Mouse (Mus musculus) hindbrain, embryonic 14.5 days (tissue): ENCODE measurements around the gene Slc19a3. TPM values are rescaled to one million over a fixed set of nuclear protein-coding genes. Genes with fewer than 3 reads are reported as not detected.

Source experiments
- ATAC-seq: fragments of 200-750 bp; cut with Nextera tagmentation; 2 replicates; pipeline ENCODE4 v1.8.0; 2017; ENCODE audit warnings: moderate number of reproducible peaks, mild to moderate bottlenecking, moderate TSS enrichment, moderate library complexity; ENCODE audit not compliant: low FRiP score
- DNase-seq: peaks from one replicate; pipeline ENCODE4 v3.0.0-alpha.2; 2015; ENCODE audit warnings: low spot score
- H3K27ac ChIP-seq: fragments of 300-500 bp; sonication (generic); 2 replicates; pipeline ENCODE4 v1.5.1; 2014; ENCODE audit warnings: mild to moderate bottlenecking, moderate library complexity
- H3K27me3 ChIP-seq: fragments of 300-500 bp; sonication (generic); 2 replicates; pipeline ENCODE4 v1.6.1; 2014; ENCODE audit warnings: mild to moderate bottlenecking, low read length, mixed read lengths; ENCODE audit not compliant: control insufficient read depth, insufficient read depth
- H3K36me3 ChIP-seq: fragments of 300-500 bp; sonication (generic); replicated peaks from 2 replicates; pipeline ENCODE4 v1.6.1; 2014; ENCODE audit not compliant: control insufficient read depth, insufficient read depth
- H3K4me1 ChIP-seq: fragments of 300-500 bp; sonication (generic); replicated peaks from 2 replicates; pipeline ENCODE4 v1.6.1; 2014; ENCODE audit warnings: antibody characterized with exemption, low read length, mixed read lengths; ENCODE audit not compliant: control insufficient read depth, insufficient read depth
- H3K4me2 ChIP-seq: fragments of 300-500 bp; sonication (generic); replicated peaks from 2 replicates; pipeline ENCODE4 v1.6.1; 2014; ENCODE audit warnings: mild to moderate bottlenecking, moderate library complexity
- H3K4me3 ChIP-seq: fragments of 300-500 bp; sonication (generic); replicated peaks from 2 replicates; pipeline ENCODE4 v1.5.1; 2014; ENCODE audit warnings: mild to moderate bottlenecking, low read length
- H3K9ac ChIP-seq: fragments of 300-500 bp; sonication (generic); 2 replicates; pipeline ENCODE4 v1.6.1; 2014
- H3K9me3 ChIP-seq: fragments of 300-500 bp; sonication (generic); 2 replicates; pipeline ENCODE4 v1.6.1; 2016; ENCODE audit warnings: low read length; ENCODE audit not compliant: control insufficient read depth
- WGBS: fragments of 180-500 bp; shearing (Covaris S2); extraction: QIAGEN DNeasy Blood & Tissue Kit; methylation state at CpG from one replicate; pipeline ENCODE4 v1.1.7; 2014; 5-methylcytosine and 5-hydroxymethylcytosine counted together
- polyA plus RNA-seq: library from polyadenylated mRNA; unstranded; fragments of >200 nt; fragmentation: Nextera tagmentation; extraction: Ambion mirVana; gene quantifications from 2 replicates; pipeline ENCODE4 v1.2.1, GENCODE M21; 2014

Gene Slc19a3
- polyA plus RNA-seq, 1 experiment from 2014 or later = 0.98 TPM

- WGBS = 90% methylated on average over 9 of the region's 9 CpGs
These were observed 21.0 kb upstream of the Slc19a3 start, which contains the start of gene A030005K14Rik for GRCm38 (mm10) chr1:83059278-83059677. A030005K14Rik (minus strand) TSS chr1:83059378.

GRCm38 (mm10) chr1:83058481-83058880 lies 20.2 kb upstream of the Slc19a3 start:
- DNase-seq = no peak
- ATAC-seq = no peak
- Histone ChIP-seq H3K4me2 (no peak overlapping the region), H3K9ac (no peak overlapping the region), H3K27ac (no peak overlapping the region), H3K4me1 (no peaks in the 10 kb centered on the region), H3K36me3 (no peaks in the 10 kb centered on the region), H3K27me3 (no peaks in the 10 kb centered on the region), H3K4me3 (no peak overlapping the region), H3K9me3 (no peaks in the 10 kb centered on the region)
- 52% methylated on average over 1 of the region's 1 CpGs for WGBS

More at GRCm38 (mm10) chr1:83059278-83059677, 21.0 kb upstream of the Slc19a3 start, which contains the start of gene A030005K14Rik:
- Histone ChIP-seq H3K9ac (no peak within 1 kb of the TSS), H3K4me1 (no peaks in the 10 kb centered on the region), H3K9me3 (no peaks in the 10 kb centered on the region), H3K4me3 (no peak within 1 kb of the TSS), H3K36me3 (no peaks in the 10 kb centered on the region), H3K27me3 (no peaks in the 10 kb centered on the region), H3K27ac (no peak within 1 kb of the TSS), H3K4me2 (no peak within 1 kb of the TSS)
- ATAC-seq (no peak), DNase-seq (no peak)

GRCm38 (mm10) chr1:83044882-83045427 lies 6.7 kb upstream of the Slc19a3 start, which contains the start of gene Gm47969:
Gm47969 (plus strand) TSS chr1:83044932.
- Histone ChIP-seq H3K27ac (no peak within 1 kb of the TSS), H3K9ac (no peak within 1 kb of the TSS), H3K4me2 (no peak within 1 kb of the TSS), H3K4me1 (no peaks in the 10 kb centered on the region), H3K36me3 (no peaks in the 10 kb centered on the region), H3K4me3 (no peak within 1 kb of the TSS), H3K27me3 (no peaks in the 10 kb centered on the region), H3K9me3 (no peaks in the 10 kb centered on the region)
- DNase-seq = no peak
- no peak for ATAC-seq
- 96% methylated on average over 5 of the region's 5 CpGs for WGBS

GRCm38 (mm10) chr1:83042380-83042779 lies 4.1 kb upstream of the Slc19a3 start, which contains the start of gene Krtap28-10:
Krtap28-10 (minus strand) TSS chr1:83042480.
- Histone ChIP-seq H3K36me3 (no peaks in the 10 kb centered on the region), H3K27me3 (no peaks in the 10 kb centered on the region), H3K4me3 (no peak within 1 kb of the TSS), H3K27ac (no peak within 1 kb of the TSS), H3K9me3 (no peaks in the 10 kb centered on the region), H3K9ac (no peak within 1 kb of the TSS), H3K4me2 (no peak within 1 kb of the TSS), H3K4me1 (0 out of 2 replicates have a peak, but pooled peaks cover 5% of the 10 kb centered on the region)
- DNase-seq = no peak
- WGBS = 95% methylated on average over 2 of the region's 2 CpGs
- ATAC-seq = no peak

GRCm38 (mm10) chr1:83039080-83039479 lies 832 bp upstream of the Slc19a3 start:
- Histone ChIP-seq H3K9me3 (no peaks in the 10 kb centered on the region), H3K27me3 (no peaks in the 10 kb centered on the region), H3K4me2 (no peak overlapping the region), H3K27ac (no peak overlapping the region), H3K4me1 (0 out of 2 replicates have a peak, but pooled peaks cover 5% of the 10 kb centered on the region), H3K9ac (no peak overlapping the region), H3K4me3 (no peak overlapping the region), H3K36me3 (no peaks in the 10 kb centered on the region)
- DNase-seq (no peak), ATAC-seq (no peak)
- 87% methylated on average over 4 of the region's 4 CpGs for WGBS

- WGBS = 74% methylated on average over 11 of the region's 11 CpGs
- H3K4me2 ChIP-seq = peak overlapping the region; percentile 65; the same call in 1 of the 2 replicates
- no peak for ATAC-seq
- H3K9ac ChIP-seq = peak overlapping the region; percentile 57; the same call in 1 of the 2 replicates
- H3K9me3 ChIP-seq = no peaks in the 10 kb centered on the region
- no peak overlapping the region for H3K27ac ChIP-seq
- H3K4me3 ChIP-seq = no peak overlapping the region
- no peaks in the 10 kb centered on the region for H3K27me3 ChIP-seq
- 0 out of 2 replicates have a peak, but pooled peaks cover 5% of the 10 kb centered on the region for H3K4me1 ChIP-seq
- DNase-seq = no peak
- no peaks in the 10 kb centered on the region for H3K36me3 ChIP-seq
These were observed 1.2 kb downstream of the Slc19a3 start for GRCm38 (mm10) chr1:83036892-83037667.

- Histone ChIP-seq H3K4me3 (no peak overlapping the region), H3K27ac (no peak overlapping the region), H3K9ac (no peak overlapping the region), H3K27me3 (no peaks in the 10 kb centered on the region), H3K9me3 (no peaks in the 10 kb centered on the region), H3K36me3 (no peaks in the 10 kb centered on the region), H3K4me2 (no peak overlapping the region), H3K4me1 (0 out of 2 replicates have a peak, but pooled peaks cover 5% of the 10 kb centered on the region)
- DNase-seq (no peak), ATAC-seq (no peak)
- 70% methylated on average over 5 of the region's 5 CpGs for WGBS
These were observed 3.7 kb downstream of the Slc19a3 start for GRCm38 (mm10) chr1:83034509-83034908.

GRCm38 (mm10) chr1:83032508-83032907 lies 5.7 kb downstream of the Slc19a3 start:
- Histone ChIP-seq H3K27me3 (no peaks in the 10 kb centered on the region), H3K27ac (no peak overlapping the region), H3K9me3 (no peaks in the 10 kb centered on the region), H3K9ac (no peak overlapping the region), H3K4me3 (no peak overlapping the region), H3K36me3 (no peaks in the 10 kb centered on the region), H3K4me1 (0 out of 2 replicates have a peak, but pooled peaks cover under 1% of the 10 kb centered on the region), H3K4me2 (no peak overlapping the region)
- 93% methylated on average over 6 of the region's 6 CpGs for WGBS
- no peak for ATAC-seq
- DNase-seq = no peak

GRCm38 (mm10) chr1:83031950-83032349 lies 6.3 kb downstream of the Slc19a3 start:
- H3K27me3 ChIP-seq = no peaks in the 10 kb centered on the region
- H3K9ac ChIP-seq = no peak overlapping the region
- H3K4me3 ChIP-seq = no peak overlapping the region
- 47% methylated on average over 1 of the region's 1 CpGs for WGBS
- no peaks in the 10 kb centered on the region for H3K36me3 ChIP-seq
- no peaks in the 10 kb centered on the region for H3K9me3 ChIP-seq
- H3K27ac ChIP-seq = no peak overlapping the region
- no peaks in the 10 kb centered on the region for H3K4me1 ChIP-seq
- H3K4me2 ChIP-seq = no peak overlapping the region
- DNase-seq (no peak), ATAC-seq (no peak)
